Mouse (Mus musculus): ENCODE data around the gene Map3k13.

Gene Map3k13

DNA sequence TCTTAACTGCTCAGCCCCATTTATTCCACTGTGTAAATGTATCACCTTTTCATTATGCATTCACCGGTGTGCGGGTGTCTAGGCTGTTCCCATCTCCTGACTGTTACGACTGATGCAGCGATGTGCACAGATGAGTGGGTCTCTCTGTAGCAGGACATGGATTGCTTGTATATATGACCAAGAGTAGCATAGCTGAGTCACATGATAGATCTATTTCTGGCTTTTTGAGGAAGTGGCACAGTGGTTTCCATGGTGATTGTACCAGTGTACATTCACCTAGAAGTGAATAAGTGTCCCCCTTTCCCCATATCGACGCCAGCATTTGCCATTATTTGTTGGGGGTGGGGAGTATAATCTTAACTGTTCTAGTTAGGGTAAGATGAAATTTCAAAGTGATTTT, 119.2 kb downstream of the Map3k13 start:
- peak; percentile 46 for DNase-seq (ENCODE audit: low read depth)

DNA sequence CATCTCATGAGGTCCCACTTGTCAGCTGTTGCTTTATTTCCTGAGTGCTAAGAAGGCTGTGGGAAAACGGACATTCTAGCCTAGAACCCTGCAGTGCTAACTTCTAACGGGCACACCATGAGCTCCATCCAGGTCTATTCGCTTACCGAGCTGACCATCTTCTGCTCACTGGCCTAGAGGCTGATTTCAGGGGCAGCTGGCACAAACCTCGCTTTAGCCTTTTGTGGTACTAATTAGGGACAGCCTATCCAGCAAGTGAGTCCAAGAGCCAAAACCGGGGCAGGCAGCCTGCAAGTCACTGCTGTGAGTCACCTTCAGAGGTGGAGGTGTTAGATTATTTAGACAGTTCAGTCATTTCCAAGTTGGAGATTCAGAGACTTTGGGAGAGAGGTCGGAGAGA, 122.5 kb downstream of the Map3k13 start:
- DNase-seq (ENCODE audit: low read depth) = no peak

DNA sequence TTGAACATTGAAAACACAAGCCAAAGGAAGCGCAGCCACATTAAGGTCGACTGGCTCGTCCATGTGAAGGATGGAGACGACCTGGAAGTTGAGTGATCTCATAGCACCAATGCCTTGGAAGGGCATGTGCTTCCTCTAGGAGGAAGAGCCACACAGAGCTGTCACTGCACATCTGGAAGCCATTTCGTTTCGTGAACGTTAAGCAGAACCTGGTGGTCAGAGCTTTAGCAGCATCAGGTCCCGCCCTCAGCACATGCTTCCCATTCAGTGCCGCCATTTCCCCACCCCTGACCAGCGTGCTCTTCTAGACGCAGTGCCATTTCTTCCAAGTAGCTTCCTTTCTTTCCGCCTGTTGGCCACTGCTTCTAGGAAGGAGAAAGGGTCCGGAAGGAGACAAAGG, 134.3 kb downstream of the Map3k13 start:
- no peak for DNase-seq (ENCODE audit: low read depth)

DNA sequence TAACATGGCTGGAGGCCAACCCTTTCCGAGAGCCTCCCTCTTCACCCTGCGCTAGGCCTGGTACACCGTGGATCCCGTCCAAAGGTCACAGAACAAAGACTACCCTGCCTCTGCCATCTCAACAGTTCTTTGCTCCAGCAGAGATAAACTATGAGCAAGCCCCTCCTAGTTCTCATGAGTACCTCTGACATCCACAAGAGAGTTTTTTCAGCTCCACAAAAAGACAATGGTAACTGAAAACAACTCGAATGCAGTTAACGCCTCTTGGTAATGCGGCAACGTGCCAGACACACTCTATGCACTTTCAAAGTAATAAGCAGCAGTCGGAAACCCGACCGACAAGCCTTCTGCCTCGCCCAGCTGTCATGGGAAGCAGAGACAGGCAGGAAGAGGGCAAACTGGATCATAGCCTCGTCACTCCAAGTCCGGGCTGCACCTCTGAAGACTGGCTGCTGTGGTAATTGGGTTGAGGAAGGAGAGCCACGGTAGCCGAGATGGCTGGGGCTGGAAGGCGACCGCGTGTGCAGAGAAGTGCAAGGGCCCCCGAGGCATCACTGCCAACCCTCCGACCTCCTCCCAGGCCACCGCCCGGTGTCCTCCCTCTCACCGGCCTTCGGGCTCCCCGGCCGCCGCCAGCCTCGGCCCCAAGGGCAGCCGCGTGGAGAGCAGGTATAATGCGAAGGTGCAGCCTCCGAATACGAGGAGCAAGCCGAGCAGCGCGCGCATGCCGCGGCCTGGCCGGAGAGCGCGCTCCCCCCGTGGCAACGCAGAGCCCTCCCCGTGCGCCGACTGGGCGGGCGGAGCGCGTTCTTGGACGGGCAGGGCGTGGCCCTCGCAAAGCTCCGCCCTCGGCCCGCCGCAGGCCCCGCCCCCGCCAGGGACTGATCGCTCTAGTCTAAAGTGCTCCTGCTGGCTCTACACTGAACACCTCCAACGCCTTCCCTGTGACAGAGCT, 152.9 kb downstream of the Map3k13 start, which contains the start of gene Tmem41a:
TSS of gene Tmem41a (minus strand) at position 792 of the 955 bp plus-strand sequence.
- no peak for DNase-seq (ENCODE audit: low read depth)

DNA sequence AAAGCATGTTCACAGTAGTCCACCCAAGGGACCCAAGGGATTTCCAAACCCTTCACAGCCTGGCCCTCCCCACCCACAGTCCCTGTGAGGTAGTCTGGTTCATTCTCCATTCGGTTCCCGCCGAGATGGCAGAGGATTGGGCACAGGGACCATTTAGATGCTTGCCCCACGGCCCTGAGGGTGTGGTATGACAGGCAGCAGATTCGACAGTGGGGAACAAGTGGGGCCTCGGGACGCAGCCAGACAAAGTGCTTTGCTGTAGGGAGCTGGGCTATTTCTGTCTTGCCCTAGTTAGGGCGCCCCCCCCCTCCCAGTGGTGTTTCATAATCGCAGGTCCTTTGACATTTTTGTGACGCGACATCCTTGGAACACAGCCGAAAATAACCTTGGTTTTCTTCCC, 161.4 kb downstream of the Map3k13 start:
- DNase-seq (ENCODE audit: low read depth) = no peak

DNA sequence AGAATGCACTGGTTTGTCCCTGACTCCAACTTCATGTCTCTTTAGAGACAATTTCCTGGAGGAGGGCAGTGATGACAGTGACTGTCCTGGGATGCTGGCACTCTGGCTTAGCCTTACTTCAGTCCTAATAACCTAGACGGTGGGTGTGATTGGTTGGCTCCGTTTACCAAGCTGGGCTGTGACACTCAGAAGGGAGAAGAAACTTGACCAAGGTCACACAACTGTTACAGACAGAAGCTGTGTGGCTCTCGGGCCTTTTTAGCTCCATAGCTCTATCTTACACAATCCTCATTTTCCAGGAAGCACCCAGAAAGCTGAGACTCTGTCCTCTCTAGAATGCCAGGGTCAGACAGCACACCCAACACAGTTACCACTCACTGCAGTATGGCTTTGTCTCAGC, 171.4 kb downstream of the Map3k13 start:
- no peak for DNase-seq (ENCODE audit: low read depth)

DNA sequence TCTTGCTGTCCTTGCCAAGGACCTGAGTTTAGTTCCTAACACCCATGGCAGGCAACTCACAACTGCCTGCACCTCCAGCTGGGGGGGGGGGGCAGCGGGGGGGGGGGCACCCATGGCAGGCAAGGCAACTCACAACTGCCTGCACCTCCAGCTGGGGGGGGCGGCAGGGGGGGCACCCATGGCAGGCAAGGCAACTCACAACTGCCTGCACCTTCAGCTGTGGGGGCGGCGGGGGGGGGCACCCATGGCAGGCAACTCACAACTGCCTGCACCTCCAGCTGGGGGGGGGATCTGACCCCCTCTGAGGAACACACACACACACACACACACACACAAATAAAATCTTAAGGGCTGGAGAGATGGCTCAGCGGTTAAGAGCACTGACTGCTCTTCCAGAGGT, 175.7 kb downstream of the Map3k13 start:
- DNase-seq (ENCODE audit: low read depth) = no peak

DNA sequence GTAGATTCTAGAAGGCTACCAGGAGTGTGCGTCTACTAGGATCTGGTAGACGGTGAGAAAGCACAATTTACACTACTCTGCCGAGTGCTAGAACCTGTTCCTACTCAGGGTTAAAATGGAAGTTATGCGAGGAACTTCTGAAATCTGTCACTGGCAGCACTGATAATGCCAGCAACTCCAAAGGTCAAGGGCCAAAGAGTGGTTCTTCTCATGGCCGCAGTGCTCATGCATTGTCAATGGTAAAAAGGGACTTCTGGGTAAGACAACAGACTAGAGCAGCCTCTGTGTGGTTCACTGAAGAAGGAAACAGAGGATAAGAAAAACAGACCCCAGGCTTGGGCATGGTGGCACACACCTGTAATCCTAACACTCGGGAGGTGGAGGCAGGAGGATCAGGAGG, 176.4 kb downstream of the Map3k13 start:
- DNase-seq (ENCODE audit: low read depth) = no peak

DNA sequence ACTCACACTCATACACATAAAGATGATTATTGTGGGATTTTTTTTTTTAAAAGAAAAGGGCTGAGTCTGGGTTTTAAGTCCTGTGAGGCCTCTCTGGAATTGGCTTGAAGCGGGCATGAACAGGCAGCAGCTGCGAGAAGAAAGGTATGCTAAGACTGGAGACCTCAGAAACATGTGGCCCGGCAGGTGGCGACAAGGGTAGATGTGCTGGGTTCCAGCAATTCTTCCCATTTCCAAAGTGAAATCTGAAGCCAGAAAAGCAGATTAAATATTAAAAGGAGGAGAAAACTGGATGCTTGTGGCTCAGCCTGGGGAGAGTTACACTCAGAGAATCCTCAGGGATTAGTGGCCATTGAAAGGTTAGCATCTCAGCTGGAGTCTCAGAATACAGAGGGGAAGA, 177.3 kb downstream of the Map3k13 start:
- no peak for DNase-seq (ENCODE audit: low read depth)

DNA sequence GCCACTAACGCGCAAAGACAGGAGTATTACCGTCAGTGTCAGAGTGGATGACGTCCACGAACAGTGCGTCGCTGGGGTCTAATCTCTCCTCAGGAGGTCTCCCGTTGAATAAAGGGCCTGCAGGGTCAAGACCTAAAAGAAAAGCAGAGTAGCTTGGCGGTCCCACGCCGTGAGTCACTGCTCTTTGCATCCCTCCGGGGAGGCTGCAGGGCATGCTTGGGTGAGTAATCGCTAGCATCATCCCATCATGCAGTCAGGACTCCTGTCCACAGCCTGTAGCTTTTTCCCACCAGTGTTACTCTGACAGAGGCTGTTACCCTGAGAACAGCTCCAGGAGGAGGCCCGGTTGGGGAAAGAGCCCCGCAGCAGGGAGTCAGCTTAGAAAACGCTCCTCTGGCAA, 182.1 kb downstream of the Map3k13 start:
- no peak for DNase-seq (ENCODE audit: low read depth)

DNA sequence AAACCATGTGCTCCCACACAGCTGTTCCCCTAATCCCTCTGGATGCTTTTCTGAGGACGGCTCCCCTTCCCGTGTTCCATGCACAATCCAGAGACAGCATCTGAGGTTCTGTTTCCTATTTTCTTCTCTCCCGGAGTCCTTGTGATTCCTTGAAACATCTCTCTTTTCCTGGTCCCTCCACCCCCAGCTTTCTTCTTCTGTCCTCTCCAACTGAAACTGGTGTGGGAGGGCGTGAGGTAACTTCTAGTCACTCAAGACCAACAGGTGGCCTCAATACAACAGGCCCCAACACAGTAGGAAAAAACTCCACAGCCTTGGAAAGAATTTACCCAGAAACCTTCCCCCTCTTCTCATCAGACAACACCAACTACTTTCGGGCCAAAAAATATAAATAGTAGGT, 183.2 kb downstream of the Map3k13 start:
- DNase-seq (ENCODE audit: low read depth) = no peak

All from 416B (cell line).